Mouse (Mus musculus) embryo, embryonic 11.5 days (tissue): ENCODE measurements at regions not wholly inside any gene's neighbourhood (a gene's known extent, or its start where the extent isn't known, plus 50 kb on each side); places are given as distances from the start of the nearest gene placed in this dataset.

Experiments used
- DNase-seq: peaks from one replicate; pipeline ENCODE4 v3.0.0-alpha.2; 2012; ENCODE audit warnings: low read depth, low spot score

- no peak for DNase-seq
These were observed 256.3 kb downstream of the Dysf start for GRCm38 (mm10) chr6:84264681-84265080.

DNA sequence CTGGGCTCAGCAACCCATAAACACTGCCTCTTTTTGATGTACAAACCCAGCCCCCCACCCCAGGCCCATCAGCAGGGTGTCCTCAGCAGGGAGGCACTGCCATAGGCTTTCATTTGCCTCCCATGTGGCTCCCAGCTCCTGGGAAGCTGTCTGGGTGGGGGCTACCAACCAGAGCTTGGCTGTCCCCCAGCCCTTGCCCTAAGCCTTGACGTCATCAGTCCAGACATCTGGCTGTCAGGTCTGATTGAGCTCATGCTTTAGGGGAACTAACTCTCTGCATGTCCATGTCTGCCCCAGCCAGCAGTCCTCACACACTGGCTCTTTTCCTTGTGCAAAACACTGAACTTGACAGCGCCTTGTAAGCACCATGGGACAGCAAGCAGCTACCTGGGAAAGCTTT lies 255.3 kb downstream of the Dysf start:
- no peak for DNase-seq

DNA sequence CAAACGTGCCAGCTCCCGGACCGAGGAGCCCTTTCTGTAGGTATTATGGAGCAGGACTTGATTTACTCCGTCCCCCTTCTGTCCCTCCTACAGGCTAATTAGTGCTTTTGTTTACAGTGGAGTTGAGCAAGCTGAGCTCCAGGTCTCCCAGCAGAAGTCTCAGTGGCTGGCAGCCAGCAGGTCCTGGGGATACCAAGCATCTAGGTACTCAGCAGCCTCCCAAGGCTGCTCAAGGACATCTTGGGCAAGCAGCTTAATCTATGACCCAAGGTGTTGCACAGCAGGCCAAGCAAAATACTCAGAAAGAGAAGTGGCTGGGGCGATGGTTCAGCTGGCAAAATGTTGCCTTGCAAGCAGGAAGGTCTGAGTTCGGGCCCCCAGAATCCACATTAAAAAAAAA lies 254.4 kb downstream of the Dysf start:
- DNase-seq, result no peak

DNA sequence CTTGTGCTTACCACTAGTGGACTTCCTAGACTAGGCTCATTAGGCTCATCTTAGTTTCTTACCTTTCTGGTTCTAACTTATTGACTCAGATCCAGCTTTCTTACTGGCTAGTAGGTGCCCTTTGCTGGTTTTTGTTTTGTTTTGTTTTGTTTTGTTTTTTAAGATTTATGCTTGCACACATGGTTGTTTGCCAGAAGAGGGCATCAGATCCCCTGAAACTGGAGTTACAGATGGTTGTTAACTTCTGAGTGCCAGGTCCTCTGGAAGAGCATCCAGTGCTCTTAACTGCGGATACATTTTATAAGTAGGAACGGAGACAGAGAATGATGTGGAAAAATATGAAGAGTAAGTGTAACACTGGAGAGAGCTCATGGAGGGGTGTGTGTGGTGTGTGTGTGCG lies 253.1 kb downstream of the Dysf start:
- DNase-seq, result no peak
